Mouse (Mus musculus) midbrain, embryonic 15.5 days (tissue): Measurements from ENCODE around the gene B230217C12Rik. TPM values are rescaled to one million over a fixed set of nuclear protein-coding genes. Genes with fewer than 3 reads are reported as not detected.

Experiments
- ATAC-seq: fragments of 200-750 bp; cut with Nextera tagmentation; replicated peaks from 2 replicates; pipeline ENCODE4 v1.8.0; 2017; ENCODE audit warnings: moderate TSS enrichment
- H3K27ac ChIP-seq: fragments of 300-500 bp; sonication (generic); 2 replicates; pipeline ENCODE4 v1.5.1; 2015; ENCODE audit warnings: mild to moderate bottlenecking, inconsistent platforms
- H3K27me3 ChIP-seq: fragments of 300-500 bp; sonication (generic); replicated peaks from 2 replicates; pipeline ENCODE4 v1.6.1; 2015; ENCODE audit warnings: inconsistent platforms
- H3K36me3 ChIP-seq: fragments of 300-500 bp; sonication (generic); replicated peaks from 2 replicates; pipeline ENCODE4 v1.6.1; 2015; ENCODE audit warnings: inconsistent platforms
- H3K4me1 ChIP-seq: fragments of 300-500 bp; sonication (generic); 2 replicates; pipeline ENCODE4 v1.6.1; 2015; ENCODE audit warnings: inconsistent platforms
- H3K4me2 ChIP-seq: fragments of 300-500 bp; sonication (generic); 2 replicates; pipeline ENCODE4 v1.6.1; 2015; ENCODE audit warnings: inconsistent platforms, mild to moderate bottlenecking, moderate library complexity
- H3K4me3 ChIP-seq: fragments of 300-500 bp; sonication (generic); 2 replicates; pipeline ENCODE4 v1.5.1; 2015; ENCODE audit warnings: mild to moderate bottlenecking, inconsistent platforms
- H3K9ac ChIP-seq: fragments of 300-500 bp; sonication (generic); 2 replicates; pipeline ENCODE4 v1.6.1; 2015; ENCODE audit warnings: mild to moderate bottlenecking, inconsistent platforms
- H3K9me3 ChIP-seq: fragments of 300-500 bp; sonication (generic); 2 replicates; pipeline ENCODE4 v1.6.1; 2016; ENCODE audit warnings: inconsistent platforms
- WGBS: fragments of 180-500 bp; shearing (Covaris S2); methylation state at CpG from one replicate; pipeline ENCODE4 v1.1.7; 2015; ENCODE audit warnings: mixed read lengths; 5-methylcytosine and 5-hydroxymethylcytosine counted together
- polyA plus RNA-seq: library from polyadenylated mRNA; unstranded; fragments of >200 nt; fragmentation: Nextera tagmentation; extraction: Ambion mirVana; gene quantifications from 2 replicates; pipeline ENCODE4 v1.2.1, GENCODE M21; 2015

The B230217C12Rik gene
- polyA plus RNA-seq, 1 experiment from 2014 or later: 33.8 TPM

- H3K4me3 ChIP-seq: 0 out of 2 replicates have a peak overlapping the region, but pooled peaks have one; percentile 88
- H3K36me3 ChIP-seq: peaks cover 3% of the 10 kb centered on the region; the same call in 1 of the 2 replicates
- 35% methylated on average over 6 of the region's 6 CpGs for WGBS
Measured at GRCm38 (mm10) chr11:97802495-97802894, 38.1 kb upstream of the B230217C12Rik start.

DNA sequence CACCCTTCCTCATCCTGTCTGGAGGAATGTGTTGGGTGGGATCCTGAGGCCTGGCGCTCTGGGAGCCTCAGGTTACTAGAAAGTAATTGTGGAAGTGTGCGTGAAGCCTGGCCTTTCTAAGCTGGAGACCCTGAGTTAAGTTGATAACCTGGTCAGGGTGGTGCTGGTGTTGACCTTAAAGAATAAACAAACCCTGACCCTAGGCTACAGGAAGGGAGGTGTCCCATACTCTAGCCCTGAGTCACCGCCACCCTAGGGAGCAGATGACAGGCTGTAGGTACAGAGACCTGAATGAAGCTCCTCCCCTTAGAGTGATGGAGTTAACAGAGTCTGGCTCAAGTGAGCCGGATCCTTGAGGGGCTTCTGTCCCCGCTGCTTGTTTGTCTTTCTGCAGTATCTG lies 36.7 kb upstream of the B230217C12Rik start:
- Histone ChIP-seq H3K9ac (no peak overlapping the region), H3K27me3 (no peaks in the 10 kb centered on the region), H3K9me3 (no peaks in the 10 kb centered on the region), H3K4me1 (peaks cover 72% of the 10 kb centered on the region), H3K4me3 (no peak overlapping the region), H3K27ac (no peak overlapping the region), H3K36me3 (peaks cover 6% of the 10 kb centered on the region), H3K4me2 (no peak overlapping the region)
- ATAC-seq: no peak
- WGBS: 85% methylated on average over 5 of the region's 5 CpGs

More at GRCm38 (mm10) chr11:97802495-97802894, 38.1 kb upstream of the B230217C12Rik start:
- peak overlapping the region; percentile 76 for H3K4me2 ChIP-seq
- H3K27me3 ChIP-seq: no peaks in the 10 kb centered on the region
- H3K4me1 ChIP-seq: peaks cover 67% of the 10 kb centered on the region
- H3K9ac ChIP-seq: no peak overlapping the region
- ATAC-seq: no peak
- H3K27ac ChIP-seq: no peak overlapping the region
- H3K9me3 ChIP-seq: no peaks in the 10 kb centered on the region

GRCm38 (mm10) chr11:97804841-97805661 lies 35.5 kb upstream of the B230217C12Rik start:
- Histone ChIP-seq H3K36me3 (peaks cover 14% of the 10 kb centered on the region), H3K27me3 (no peaks in the 10 kb centered on the region), H3K4me2 (peak overlapping the region; percentile 38), H3K9ac (peak overlapping the region; percentile 17; the same call in 1 of the 2 replicates), H3K4me1 (peaks cover 82% of the 10 kb centered on the region), H3K9me3 (no peaks in the 10 kb centered on the region), H3K27ac (peak overlapping the region; percentile 71), H3K4me3 (no peak overlapping the region)
- ATAC-seq: no peak
- WGBS: 24% methylated on average over 9 of the region's 9 CpGs

GRCm38 (mm10) chr11:97805662-97806612 lies 34.6 kb upstream of the B230217C12Rik start:
- H3K4me1 ChIP-seq: peaks cover 87% of the 10 kb centered on the region
- 27% methylated on average over 15 of the region's 15 CpGs for WGBS
- peak; percentile 55; the same call in 1 of the 2 replicates for ATAC-seq
- H3K9ac ChIP-seq: peak overlapping the region; percentile 15; the same call in 1 of the 2 replicates
- H3K4me3 ChIP-seq: peak overlapping the region; percentile 7; the same call in 1 of the 2 replicates
- peak overlapping the region; percentile 71 for H3K27ac ChIP-seq
- peak overlapping the region; percentile 38 for H3K4me2 ChIP-seq
- H3K27me3 ChIP-seq: no peaks in the 10 kb centered on the region
- peaks cover 14% of the 10 kb centered on the region for H3K36me3 ChIP-seq
- H3K9me3 ChIP-seq: no peaks in the 10 kb centered on the region

GRCm38 (mm10) chr11:97806613-97806964 lies 34.0 kb upstream of the B230217C12Rik start:
- Histone ChIP-seq H3K9ac (no peak overlapping the region), H3K4me3 (no peak overlapping the region), H3K9me3 (no peaks in the 10 kb centered on the region), H3K27me3 (no peaks in the 10 kb centered on the region), H3K4me2 (peak overlapping the region; percentile 38; the same call in 1 of the 2 replicates), H3K27ac (peak overlapping the region; percentile 71; the same call in 1 of the 2 replicates), H3K4me1 (peaks cover 87% of the 10 kb centered on the region), H3K36me3 (peaks cover 14% of the 10 kb centered on the region)
- ATAC-seq: no peak
- 56% methylated on average over 7 of the region's 7 CpGs for WGBS

- peak overlapping the region; percentile 39; the same call in 1 of the 2 replicates for H3K27ac ChIP-seq
- 66% methylated on average over 6 of the region's 6 CpGs for WGBS
Measured at GRCm38 (mm10) chr11:97807626-97808025, 33.0 kb upstream of the B230217C12Rik start.

GRCm38 (mm10) chr11:97808093-97808492 lies 32.5 kb upstream of the B230217C12Rik start:
- Histone ChIP-seq H3K27me3 (no peaks in the 10 kb centered on the region), H3K4me2 (no peak overlapping the region), H3K36me3 (peaks cover 14% of the 10 kb centered on the region), H3K27ac (peak overlapping the region; percentile 39; the same call in 1 of the 2 replicates), H3K9me3 (no peaks in the 10 kb centered on the region), H3K4me3 (no peak overlapping the region), H3K9ac (no peak overlapping the region), H3K4me1 (peaks cover 89% of the 10 kb centered on the region)
- ATAC-seq: no peak
- WGBS: 74% methylated on average over 2 of the region's 2 CpGs

More at GRCm38 (mm10) chr11:97807626-97808025, 33.0 kb upstream of the B230217C12Rik start:
- Histone ChIP-seq H3K4me1 (peaks cover 87% of the 10 kb centered on the region), H3K36me3 (peaks cover 14% of the 10 kb centered on the region), H3K4me2 (no peak overlapping the region), H3K9ac (no peak overlapping the region), H3K4me3 (no peak overlapping the region), H3K27me3 (no peaks in the 10 kb centered on the region), H3K9me3 (no peaks in the 10 kb centered on the region)
- no peak for ATAC-seq

DNA sequence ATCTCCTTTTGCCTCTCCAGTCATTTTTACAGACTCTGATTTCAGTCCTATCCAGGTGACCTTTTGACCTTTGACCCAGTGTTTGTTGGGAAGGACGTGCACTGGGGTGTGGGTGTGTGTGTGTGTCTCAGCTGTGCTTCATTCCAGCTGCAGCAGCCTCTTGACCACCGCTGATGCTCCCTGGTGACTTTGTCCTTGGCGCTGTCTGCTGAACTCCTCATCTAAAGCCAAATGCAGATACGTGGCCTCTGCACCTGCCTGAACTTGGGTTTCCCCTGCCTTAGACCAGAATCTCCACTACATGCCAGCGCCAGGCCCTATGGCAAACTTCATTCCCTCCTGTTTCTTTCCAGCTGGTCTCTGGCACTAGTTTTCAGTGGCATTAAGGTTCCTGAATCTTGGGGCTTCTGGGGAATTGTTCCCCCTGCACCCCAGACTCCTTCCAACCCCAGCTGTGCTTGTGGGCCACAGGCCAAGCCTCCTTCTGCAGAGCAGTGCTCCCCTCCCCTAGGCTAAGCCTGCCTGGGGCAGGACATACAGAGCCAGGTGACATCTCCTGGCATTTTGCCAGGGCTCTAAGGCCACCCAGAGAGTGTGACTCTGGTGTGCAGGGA lies 31.9 kb upstream of the B230217C12Rik start:
- Histone ChIP-seq H3K9me3 (no peaks in the 10 kb centered on the region), H3K4me1 (peaks cover 94% of the 10 kb centered on the region), H3K9ac (no peak overlapping the region), H3K27me3 (no peaks in the 10 kb centered on the region), H3K36me3 (peaks cover 14% of the 10 kb centered on the region), H3K4me3 (no peak overlapping the region), H3K4me2 (no peak overlapping the region), H3K27ac (peak overlapping the region; percentile 20; the same call in 1 of the 2 replicates)
- WGBS: 49% methylated on average over 5 of the region's 5 CpGs
- no peak for ATAC-seq

- Histone ChIP-seq H3K27ac (peak overlapping the region; percentile 20; the same call in 1 of the 2 replicates), H3K9me3 (no peaks in the 10 kb centered on the region), H3K4me1 (peaks cover 92% of the 10 kb centered on the region), H3K4me3 (no peak overlapping the region), H3K27me3 (no peaks in the 10 kb centered on the region), H3K36me3 (peaks cover 16% of the 10 kb centered on the region), H3K9ac (no peak overlapping the region), H3K4me2 (no peak overlapping the region)
- no peak for ATAC-seq
- 75% methylated on average over 7 of the region's 7 CpGs for WGBS
Measured at GRCm38 (mm10) chr11:97809235-97810121, 31.1 kb upstream of the B230217C12Rik start.

GRCm38 (mm10) chr11:97810356-97810755 lies 30.2 kb upstream of the B230217C12Rik start:
- Histone ChIP-seq H3K4me3 (no peak overlapping the region), H3K9me3 (no peaks in the 10 kb centered on the region), H3K4me1 (peaks cover 88% of the 10 kb centered on the region), H3K9ac (no peak overlapping the region), H3K4me2 (no peak overlapping the region), H3K36me3 (peaks cover 19% of the 10 kb centered on the region), H3K27me3 (no peaks in the 10 kb centered on the region), H3K27ac (peak overlapping the region; percentile 36; the same call in 1 of the 2 replicates)
- ATAC-seq: no peak
- 79% methylated on average over 7 of the region's 7 CpGs for WGBS

- no peak overlapping the region for H3K9ac ChIP-seq
- WGBS: 7% methylated on average over 3 of the region's 3 CpGs
- H3K9me3 ChIP-seq: no peaks in the 10 kb centered on the region
- H3K4me3 ChIP-seq: no peak overlapping the region
- peak overlapping the region; percentile 94 for H3K27ac ChIP-seq
- H3K27me3 ChIP-seq: no peaks in the 10 kb centered on the region
- H3K4me2 ChIP-seq: no peak overlapping the region
- ATAC-seq: no peak
- H3K4me1 ChIP-seq: peaks cover 88% of the 10 kb centered on the region
- peaks cover 19% of the 10 kb centered on the region for H3K36me3 ChIP-seq
Measured at GRCm38 (mm10) chr11:97810970-97811369, 29.6 kb upstream of the B230217C12Rik start.
